Mouse (Mus musculus) heart, adult 2 months (tissue): ENCODE results near the gene Foxe1.

ENCODE experiments used
- CTCF ChIP-seq: fragments of 200-600 bp; IDR thresholded peaks from 2 replicates; pipeline ENCODE4 v1.8.1; 2022; ENCODE audit warnings: antibody characterized with exemption, mild to moderate bottlenecking, moderate library complexity
- EP300 ChIP-seq: fragments of 200-500 bp; IDR thresholded peaks from 2 replicates; pipeline ENCODE4 v1.6.1; 2011; ENCODE audit warnings: low read depth, low read length, control low read depth; ENCODE audit not compliant: insufficient read depth
- POLR2A ChIP-seq: fragments of 200-500 bp; IDR thresholded peaks from 2 replicates; pipeline ENCODE4 v1.6.1; 2011; ENCODE audit warnings: mild to moderate bottlenecking, low read depth, low read length, control low read depth; ENCODE audit not compliant: insufficient read depth

DNA sequence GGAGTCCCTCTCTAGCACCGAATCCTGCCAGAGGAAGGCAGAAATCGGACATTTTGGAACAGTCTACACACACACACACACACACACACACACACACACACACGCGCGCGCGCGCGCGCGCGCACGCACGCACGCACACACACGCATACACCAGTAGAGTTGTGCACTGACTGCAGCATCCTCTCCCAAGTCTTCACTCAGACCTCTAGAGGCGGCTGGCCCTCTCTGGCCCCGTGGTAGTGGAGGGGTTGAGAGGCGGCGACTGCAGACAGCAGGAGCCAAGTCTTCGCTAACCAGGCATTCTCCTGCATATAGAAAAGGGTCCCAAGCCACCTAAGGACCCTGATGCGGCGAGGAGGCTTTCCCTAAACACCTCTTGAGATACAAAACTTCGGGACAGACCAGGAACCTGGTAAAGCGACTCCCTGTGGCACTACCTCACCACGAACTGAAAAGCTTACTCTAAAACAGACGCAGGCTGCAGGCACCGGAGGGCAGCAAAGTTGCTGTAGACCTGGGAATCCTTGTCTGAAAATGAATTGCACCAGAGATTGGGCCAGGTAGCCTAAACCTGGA is 610 bp upstream of the Foxe1 start:
- no peak for TF ChIP-seq POLR2A
- TF ChIP-seq CTCF: no peak
- no peak for TF ChIP-seq EP300
